Mouse (Mus musculus) C2C12 (cell line): ENCODE data around the gene Dcbld2.

Experiments used
- CTCF ChIP-seq: IDR thresholded peaks from one replicate; pipeline ENCODE4 v1.5.1; 2011; ENCODE audit not compliant: control insufficient read depth, insufficient read depth, insufficient read length
- MAX ChIP-seq: IDR thresholded peaks from one replicate; pipeline ENCODE4 v1.6.1; 2011; ENCODE audit warnings: mild to moderate bottlenecking, control low read depth
- MYOG ChIP-seq: IDR thresholded peaks from one replicate; pipeline ENCODE4 v1.6.1; 2011; ENCODE audit not compliant: control insufficient read depth, insufficient read length; ENCODE audit errors: extremely low read depth

- TF ChIP-seq MAX (no peak), CTCF (no peak), MYOG (no peak)
These were observed 52.1 kb downstream of the Dcbld2 start for GRCm38 (mm10) chr16:58460386-58460785.
